Mouse (Mus musculus): ENCODE measurements around the gene Disc1. TPM values are rescaled to one million over a fixed set of nuclear protein-coding genes. Genes with fewer than 3 reads are reported as not detected.

Gene Disc1
- polyA plus RNA-seq (2012; rRNA removed; ENCODE audit: low replicate concordance) = 1.8 TPM in 2 replicates

DNA sequence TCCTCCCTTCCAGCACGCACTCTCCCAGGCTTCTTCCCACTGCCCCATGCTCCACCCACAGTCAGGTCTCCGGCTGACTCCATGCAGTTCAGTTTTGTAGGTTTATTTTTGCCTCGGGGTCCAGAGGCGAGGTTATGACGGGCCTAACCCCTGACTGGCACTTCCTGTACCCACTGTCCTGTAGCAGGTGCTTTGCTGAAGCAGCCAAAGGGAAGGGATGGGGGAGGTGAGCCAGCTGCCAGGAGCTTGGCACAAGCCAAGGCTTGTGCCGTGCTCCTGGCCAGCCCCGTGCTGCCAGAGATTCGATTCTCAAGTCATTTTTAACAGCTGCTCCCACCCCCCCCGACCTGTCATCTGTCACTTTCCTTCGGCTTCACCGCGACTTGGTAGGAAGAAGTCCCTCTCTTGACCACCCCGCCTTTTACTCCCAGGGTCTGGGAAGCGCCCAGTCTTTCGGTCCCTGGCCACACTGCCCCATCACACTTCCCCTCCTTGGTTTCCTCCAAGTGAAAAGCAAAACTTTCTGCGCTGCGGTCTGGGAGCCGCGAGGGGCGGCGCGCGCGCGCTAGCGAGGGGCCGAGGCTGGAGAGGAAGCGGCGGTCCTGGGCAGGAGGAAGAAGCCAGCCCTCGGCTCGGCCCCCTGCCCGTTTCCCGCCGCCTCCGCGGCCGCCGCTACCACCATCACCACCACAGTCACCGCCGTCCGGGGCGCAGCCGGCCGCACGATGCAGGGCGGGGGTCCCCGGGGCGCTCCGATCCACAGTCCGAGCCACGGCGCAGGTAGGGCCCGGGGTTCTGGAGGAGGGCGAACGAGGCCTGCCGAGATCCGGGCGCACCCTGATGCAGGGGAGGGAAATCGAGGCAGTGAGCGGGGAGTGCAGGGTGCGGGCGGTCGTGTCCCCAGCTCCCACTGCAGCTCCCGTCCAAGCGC, at the start of gene Disc1:
Disc1 (plus strand) TSS at position 691 of the 931 bp plus-strand sequence.

GRCm38 (mm10) chr8:125012695-125013627, 41.0 kb upstream of the Disc1 start, which contains the start of gene Tsnax:
Gene Tsnax, plus strand, starts transcription at chr8:125012997.

Other genes starting within 250 kb of the Disc1 start
- 122 and 226 TPM in 2 replicates for gene Gnpat, start 191.2 kb upstream of the Disc1 start, polyA plus RNA-seq (2012; rRNA removed; ENCODE audit: low replicate concordance)
- gene 2810004N23Rik, start 191.1 kb upstream of the Disc1 start, polyA plus RNA-seq (2012; rRNA removed; ENCODE audit: low replicate concordance) = 9.6 and 18.4 TPM in 2 replicates
- 13.5 and 14.4 TPM in 2 replicates for gene Exoc8, start 156.5 kb upstream of the Disc1 start, polyA plus RNA-seq (2012; rRNA removed; ENCODE audit: low replicate concordance)
- 14.1 and 20.0 TPM in 2 replicates for gene Sprtn, start 156.3 kb upstream of the Disc1 start, polyA plus RNA-seq (2012; rRNA removed; ENCODE audit: low replicate concordance)
- gene Egln1, start 104.9 kb upstream of the Disc1 start, polyA plus RNA-seq (2012; rRNA removed; ENCODE audit: low replicate concordance) = 39.3 and 47.7 TPM in 2 replicates
- 55.8 and 75.4 TPM in 2 replicates for gene Tsnax, start 41.2 kb upstream of the Disc1 start, polyA plus RNA-seq (2012; rRNA removed; ENCODE audit: low replicate concordance)

All from subcutaneous adipose tissue, adult 2 months (tissue).